Mouse (Mus musculus): ENCODE measurements at regions not wholly inside any gene's neighbourhood (a gene's known extent, or its start where the extent isn't known, plus 50 kb on each side); places are given as distances from the start of the nearest gene placed in this dataset.

- Histone ChIP-seq H3K9ac (ENCODE audit: low read length) (no peak overlapping the region), H3K27ac (replicated peaks in 1 of 2; ENCODE audit: control insufficient read depth in 1 of 2, insufficient read depth in 1 of 2, low read depth in 2 of 2, low read length in 2 of 2) (no peak overlapping the region), H3K4me2 (ENCODE audit: low read length) (no peak overlapping the region), H3K9me3 (ENCODE audit: control insufficient read depth, low read length) (no peaks in the 10 kb centered on the region), H3K4me3 (ENCODE audit: control insufficient read depth in 1 of 2, insufficient read depth in 1 of 2, low read depth in 1 of 2, low read length in 2 of 2) (no peak overlapping the region), H3K4me1 (ENCODE audit: control insufficient read depth in 2 of 2, insufficient read depth in 2 of 2, low read length in 2 of 2) (peaks cover 1 to 6% of the 10 kb centered on the region in 2 experiments; a peak in 1 of 4 replicates), H3K36me3 (ENCODE audit: control insufficient read depth, insufficient read depth, low read length) (no peaks in the 10 kb centered on the region), H3K27me3 (ENCODE audit: control insufficient read depth, insufficient read depth, low read length) (no peaks in the 10 kb centered on the region)
- 73% methylated on average over 1 of the region's 1 CpGs for WGBS
- ATAC-seq (ENCODE audit: insufficient number of reproducible peaks, insufficient read depth, low FRiP score, low read depth): no peak
Observed at GRCm38 (mm10) chr6:31188066-31188465, 210.5 kb upstream of the Mkln1 start.

- 49% methylated on average over 7 of the region's 7 CpGs for WGBS
- Histone ChIP-seq H3K9ac (ENCODE audit: low read length) (no peak overlapping the region), H3K27me3 (ENCODE audit: control insufficient read depth, insufficient read depth, low read length) (no peaks in the 10 kb centered on the region), H3K36me3 (ENCODE audit: control insufficient read depth, insufficient read depth, low read length) (no peaks in the 10 kb centered on the region), H3K4me3 (ENCODE audit: control insufficient read depth in 1 of 2, insufficient read depth in 1 of 2, low read depth in 1 of 2, low read length in 2 of 2) (no peak overlapping the region), H3K4me1 (ENCODE audit: control insufficient read depth in 2 of 2, insufficient read depth in 2 of 2, low read length in 2 of 2) (peaks cover 7 to 11% of the 10 kb centered on the region in 2 experiments; a peak in 2 of 4 replicates), H3K27ac (replicated peaks in 1 of 2; ENCODE audit: control insufficient read depth in 1 of 2, insufficient read depth in 1 of 2, low read depth in 2 of 2, low read length in 2 of 2) (no peak overlapping the region), H3K4me2 (ENCODE audit: low read length) (no peak overlapping the region), H3K9me3 (ENCODE audit: control insufficient read depth, low read length) (no peaks in the 10 kb centered on the region)
- no peak for ATAC-seq (ENCODE audit: insufficient number of reproducible peaks, insufficient read depth, low FRiP score, low read depth)
Observed at GRCm38 (mm10) chr6:31189060-31189459, 209.5 kb upstream of the Mkln1 start.

GRCm38 (mm10) chr6:31190070-31190469 is 208.5 kb upstream of the Mkln1 start:
- Histone ChIP-seq H3K9ac (ENCODE audit: low read length) (no peak overlapping the region), H3K4me1 (ENCODE audit: control insufficient read depth in 2 of 2, insufficient read depth in 2 of 2, low read length in 2 of 2) (peaks cover 7 to 12% of the 10 kb centered on the region in 2 experiments; a peak in 2 of 4 replicates), H3K27ac (replicated peaks in 1 of 2; ENCODE audit: control insufficient read depth in 1 of 2, insufficient read depth in 1 of 2, low read depth in 2 of 2, low read length in 2 of 2) (no peak overlapping the region), H3K4me3 (ENCODE audit: control insufficient read depth in 1 of 2, insufficient read depth in 1 of 2, low read depth in 1 of 2, low read length in 2 of 2) (no peak overlapping the region), H3K4me2 (ENCODE audit: low read length) (no peak overlapping the region), H3K27me3 (ENCODE audit: control insufficient read depth, insufficient read depth, low read length) (no peaks in the 10 kb centered on the region), H3K36me3 (ENCODE audit: control insufficient read depth, insufficient read depth, low read length) (no peaks in the 10 kb centered on the region), H3K9me3 (ENCODE audit: control insufficient read depth, low read length) (no peaks in the 10 kb centered on the region)
- WGBS: 78% methylated on average over 5 of the region's 5 CpGs
- no peak for ATAC-seq (ENCODE audit: insufficient number of reproducible peaks, insufficient read depth, low FRiP score, low read depth)

- Histone ChIP-seq H3K9me3 (ENCODE audit: control insufficient read depth, low read length) (no peaks in the 10 kb centered on the region), H3K4me1 (ENCODE audit: control insufficient read depth in 2 of 2, insufficient read depth in 2 of 2, low read length in 2 of 2) (peaks cover 8 to 13% of the 10 kb centered on the region in 2 experiments; a peak in 2 of 4 replicates), H3K36me3 (ENCODE audit: control insufficient read depth, insufficient read depth, low read length) (no peaks in the 10 kb centered on the region), H3K4me2 (ENCODE audit: low read length) (no peak overlapping the region), H3K27me3 (ENCODE audit: control insufficient read depth, insufficient read depth, low read length) (no peaks in the 10 kb centered on the region), H3K27ac (replicated peaks in 1 of 2; ENCODE audit: control insufficient read depth in 1 of 2, insufficient read depth in 1 of 2, low read depth in 2 of 2, low read length in 2 of 2) (0 out of 4 replicates have a peak overlapping the region, but pooled peaks of 1 of the 2 experiments have one; percentile 2), H3K4me3 (ENCODE audit: control insufficient read depth in 1 of 2, insufficient read depth in 1 of 2, low read depth in 1 of 2, low read length in 2 of 2) (no peak overlapping the region), H3K9ac (ENCODE audit: low read length) (no peak overlapping the region)
- ATAC-seq (ENCODE audit: insufficient number of reproducible peaks, insufficient read depth, low FRiP score, low read depth): no peak
- 42% methylated on average over 5 of the region's 5 CpGs for whole genome bisulfite sequencing
Observed at GRCm38 (mm10) chr6:31190628-31191373, 207.7 kb upstream of the Mkln1 start.

- H3K27ac ChIP-seq (replicated peaks in 1 of 2; ENCODE audit: control insufficient read depth in 1 of 2, insufficient read depth in 1 of 2, low read depth in 2 of 2, low read length in 2 of 2): 0 out of 4 replicates have a peak overlapping the region, but pooled peaks of 1 of the 2 experiments have one; percentile 2
- H3K9ac ChIP-seq (ENCODE audit: low read length): no peak overlapping the region
- 71% methylated on average over 14 of the region's 14 CpGs for WGBS
- H3K27me3 ChIP-seq (ENCODE audit: control insufficient read depth, insufficient read depth, low read length): no peaks in the 10 kb centered on the region
- no peak; the same call in 1 of the 2 replicates for ATAC-seq (ENCODE audit: insufficient number of reproducible peaks, insufficient read depth, low FRiP score, low read depth)
- no peak overlapping the region for H3K4me2 ChIP-seq (ENCODE audit: low read length)
- H3K4me3 ChIP-seq (ENCODE audit: control insufficient read depth in 1 of 2, insufficient read depth in 1 of 2, low read depth in 1 of 2, low read length in 2 of 2): no peak overlapping the region
- no peaks in the 10 kb centered on the region for H3K9me3 ChIP-seq (ENCODE audit: control insufficient read depth, low read length)
- no peaks in the 10 kb centered on the region for H3K36me3 ChIP-seq (ENCODE audit: control insufficient read depth, insufficient read depth, low read length)
- H3K4me1 ChIP-seq (ENCODE audit: control insufficient read depth in 2 of 2, insufficient read depth in 2 of 2, low read length in 2 of 2): peaks cover 12 to 18% of the 10 kb centered on the region in 2 experiments; a peak in 2 of 4 replicates
Observed at GRCm38 (mm10) chr6:31191577-31191976, 207.0 kb upstream of the Mkln1 start.

- peaks cover 12 to 18% of the 10 kb centered on the region in 2 experiments; a peak in 2 of 4 replicates for H3K4me1 ChIP-seq (ENCODE audit: control insufficient read depth in 2 of 2, insufficient read depth in 2 of 2, low read length in 2 of 2)
- no peaks in the 10 kb centered on the region for H3K9me3 ChIP-seq (ENCODE audit: control insufficient read depth, low read length)
- H3K4me2 ChIP-seq (ENCODE audit: low read length): no peak overlapping the region
- no peak for ATAC-seq (ENCODE audit: insufficient number of reproducible peaks, insufficient read depth, low FRiP score, low read depth)
- H3K36me3 ChIP-seq (ENCODE audit: control insufficient read depth, insufficient read depth, low read length): no peaks in the 10 kb centered on the region
- 91% methylated on average over 4 of the region's 4 CpGs for WGBS
- no peak overlapping the region for H3K9ac ChIP-seq (ENCODE audit: low read length)
- no peaks in the 10 kb centered on the region for H3K27me3 ChIP-seq (ENCODE audit: control insufficient read depth, insufficient read depth, low read length)
- H3K27ac ChIP-seq (replicated peaks in 1 of 2; ENCODE audit: control insufficient read depth in 1 of 2, insufficient read depth in 1 of 2, low read depth in 2 of 2, low read length in 2 of 2): no peak overlapping the region
- H3K4me3 ChIP-seq (ENCODE audit: control insufficient read depth in 1 of 2, insufficient read depth in 1 of 2, low read depth in 1 of 2, low read length in 2 of 2): no peak overlapping the region
Observed at GRCm38 (mm10) chr6:31192197-31192596, 206.3 kb upstream of the Mkln1 start.

- ATAC-seq (ENCODE audit: insufficient number of reproducible peaks, insufficient read depth, low FRiP score, low read depth): no peak
- 0 out of 2 replicates have a peak overlapping the region, but pooled peaks have one; percentile 43 for H3K4me2 ChIP-seq (ENCODE audit: low read length)
- 0 out of 4 replicates have a peak overlapping the region, but pooled peaks of 1 of the 2 experiments have one; percentile 19 for H3K27ac ChIP-seq (replicated peaks in 1 of 2; ENCODE audit: control insufficient read depth in 1 of 2, insufficient read depth in 1 of 2, low read depth in 2 of 2, low read length in 2 of 2)
- no peaks in the 10 kb centered on the region for H3K9me3 ChIP-seq (ENCODE audit: control insufficient read depth, low read length)
- WGBS: 42% methylated on average over 5 of the region's 5 CpGs
- no peaks in the 10 kb centered on the region for H3K27me3 ChIP-seq (ENCODE audit: control insufficient read depth, insufficient read depth, low read length)
- H3K4me3 ChIP-seq (ENCODE audit: control insufficient read depth in 1 of 2, insufficient read depth in 1 of 2, low read depth in 1 of 2, low read length in 2 of 2): no peak overlapping the region
- H3K4me1 ChIP-seq (ENCODE audit: control insufficient read depth in 2 of 2, insufficient read depth in 2 of 2, low read length in 2 of 2): peaks cover 12 to 18% of the 10 kb centered on the region in 2 experiments; a peak in 2 of 4 replicates
- no peaks in the 10 kb centered on the region for H3K36me3 ChIP-seq (ENCODE audit: control insufficient read depth, insufficient read depth, low read length)
- H3K9ac ChIP-seq (ENCODE audit: low read length): no peak overlapping the region
Observed at GRCm38 (mm10) chr6:31193202-31193601, 205.3 kb upstream of the Mkln1 start.
